Mouse (Mus musculus) embryonic fibroblast, embryonic 13.5 days (primary cell): Measurements from ENCODE around the gene Il4ra.

Experiments used
- CTCF ChIP-seq: IDR thresholded peaks from 2 replicates; pipeline ENCODE4 v1.5.1; 2011; ENCODE audit warnings: mild to moderate bottlenecking, control low read depth, low read length, moderate library complexity, borderline replicate concordance; ENCODE audit not compliant: insufficient read depth
- POLR2A ChIP-seq: IDR thresholded peaks from 2 replicates; pipeline ENCODE4 v1.6.1; 2011; ENCODE audit warnings: low read depth, mild to moderate bottlenecking, control low read depth, low read length, moderate library complexity

DNA sequence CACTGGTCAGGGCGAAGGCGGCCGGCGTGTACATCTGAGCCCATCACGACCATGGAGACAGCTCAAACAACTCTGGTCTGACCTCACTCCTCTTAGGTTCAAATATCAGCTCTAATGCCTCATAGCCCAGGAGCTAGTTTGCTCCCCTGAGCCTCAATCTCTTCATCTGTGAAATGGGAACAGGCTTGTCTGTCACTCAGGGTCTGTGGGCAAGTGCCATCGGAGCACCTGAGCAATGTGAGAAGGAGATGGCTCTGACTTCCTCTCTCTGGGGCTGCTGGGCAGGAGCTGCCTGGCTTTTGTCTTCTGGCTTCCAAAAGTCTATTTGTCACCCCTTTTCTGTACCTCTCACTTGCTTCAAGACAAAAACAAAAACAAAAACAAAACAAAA, 49.4 kb downstream of the Il4ra start:
- TF ChIP-seq CTCF, result no peak
- no peak for TF ChIP-seq POLR2A
